Mouse (Mus musculus) adrenal gland, adult 2 months (tissue): Measurements from ENCODE around the gene Cd28. TPM values are rescaled to one million over a fixed set of nuclear protein-coding genes. Genes with fewer than 3 reads are reported as not detected.

Experiments used
- DNase-seq: peaks from one replicate; pipeline ENCODE4 v3.0.0; 2021
- polyA plus RNA-seq: library from polyadenylated mRNA; depleted of rRNA; stranded (reverse); fragments of >200 nt; gene quantifications from 2 replicates; pipeline ENCODE4 v1.2.3, GENCODE M21; 2012
- total RNA-seq, 2 experiments: library from RNA; stranded (reverse); gene quantifications; 2 replicates each; pipeline ENCODE4 v1.2.3; 2021

Cd28 gene
- total and polyA plus RNA-seq, 3 experiments = 0.06 to 0.83 (median 0.29) TPM

DNA sequence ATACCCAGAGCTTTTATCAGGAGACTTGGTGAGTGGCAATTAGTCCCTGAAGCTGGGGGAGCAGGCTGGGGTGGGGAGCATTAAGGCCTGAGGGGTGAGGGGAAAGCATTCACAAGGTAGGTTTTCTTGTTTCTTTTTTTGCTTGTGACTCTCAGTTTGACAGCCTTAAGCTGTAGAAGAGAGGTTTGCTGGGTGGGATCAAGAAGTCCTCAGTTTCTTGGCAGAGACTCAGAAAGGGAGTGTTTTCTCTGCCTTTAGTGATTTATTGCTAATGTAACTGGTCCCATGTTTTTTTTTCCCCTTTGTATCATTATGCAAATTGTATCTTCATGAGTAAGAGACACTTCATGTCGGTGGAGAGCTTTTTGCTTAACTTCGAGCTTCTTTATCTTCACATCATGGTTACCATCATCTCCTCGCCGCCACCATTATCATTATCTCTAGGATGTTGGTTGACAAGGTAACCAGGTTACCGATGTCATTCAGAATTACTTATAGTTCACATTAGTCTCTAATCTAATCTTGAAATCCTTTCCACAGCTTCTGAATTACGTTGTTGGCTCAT lies 33.7 kb downstream of the Cd28 start:
- DNase-seq = no peak

DNA sequence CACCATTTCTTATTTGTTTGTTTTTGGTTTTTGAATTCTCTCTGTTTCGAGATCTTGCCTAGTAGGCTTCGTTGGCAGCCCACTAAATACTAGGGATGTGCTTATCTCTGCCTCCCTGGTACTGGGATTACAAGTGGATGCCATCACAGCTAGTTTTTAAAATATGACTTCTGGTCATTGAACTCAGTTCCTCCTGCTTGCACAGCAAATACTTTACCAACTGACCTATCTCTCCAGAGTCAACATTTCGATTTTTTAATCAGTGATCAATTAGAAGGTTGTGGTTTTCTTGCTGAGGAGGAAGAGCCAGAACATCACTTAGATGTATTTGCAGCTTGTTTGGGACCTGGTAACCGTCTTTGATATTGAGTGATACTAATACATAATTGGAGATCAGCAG lies 34.4 kb downstream of the Cd28 start:
- DNase-seq = no peak

DNA sequence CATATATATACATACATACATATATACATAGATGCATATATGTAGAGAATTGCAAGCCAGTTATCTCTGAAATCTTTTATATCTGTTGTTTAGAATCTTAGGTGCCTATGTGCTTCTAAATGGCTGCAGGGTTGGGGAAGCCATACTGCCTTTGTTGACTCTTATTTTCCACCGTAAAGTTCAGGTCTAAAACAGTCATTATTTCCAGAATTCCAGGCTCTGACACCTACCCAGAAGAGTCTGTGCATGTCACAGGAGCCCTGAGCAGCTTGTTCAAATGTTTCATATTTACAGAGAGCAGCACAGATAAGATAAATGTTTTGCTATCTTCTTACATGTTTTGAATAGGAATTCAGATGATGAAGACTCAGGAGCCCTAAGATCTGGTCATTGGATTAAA lies 36.4 kb downstream of the Cd28 start:
- DNase-seq = no peak

DNA sequence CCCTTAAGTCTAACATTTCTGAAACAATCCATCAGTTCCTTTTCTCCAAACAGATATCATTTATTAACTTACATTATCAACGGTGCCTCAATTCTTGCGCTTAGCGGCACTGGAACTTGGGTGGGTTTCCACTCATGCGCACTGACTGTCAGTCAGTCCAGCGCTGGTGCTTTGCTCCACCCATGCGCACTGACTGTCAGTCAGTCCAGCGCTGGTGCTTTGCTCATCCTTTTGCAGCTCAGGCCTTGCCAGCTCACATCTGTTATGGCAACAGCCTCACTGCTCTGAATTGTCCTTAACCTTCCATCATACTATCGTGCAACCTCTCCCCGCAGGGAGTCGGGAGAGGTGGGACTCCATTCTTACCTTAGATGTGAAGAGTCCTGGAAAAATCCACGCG lies 37.4 kb downstream of the Cd28 start:
- DNase-seq = no peak

DNA sequence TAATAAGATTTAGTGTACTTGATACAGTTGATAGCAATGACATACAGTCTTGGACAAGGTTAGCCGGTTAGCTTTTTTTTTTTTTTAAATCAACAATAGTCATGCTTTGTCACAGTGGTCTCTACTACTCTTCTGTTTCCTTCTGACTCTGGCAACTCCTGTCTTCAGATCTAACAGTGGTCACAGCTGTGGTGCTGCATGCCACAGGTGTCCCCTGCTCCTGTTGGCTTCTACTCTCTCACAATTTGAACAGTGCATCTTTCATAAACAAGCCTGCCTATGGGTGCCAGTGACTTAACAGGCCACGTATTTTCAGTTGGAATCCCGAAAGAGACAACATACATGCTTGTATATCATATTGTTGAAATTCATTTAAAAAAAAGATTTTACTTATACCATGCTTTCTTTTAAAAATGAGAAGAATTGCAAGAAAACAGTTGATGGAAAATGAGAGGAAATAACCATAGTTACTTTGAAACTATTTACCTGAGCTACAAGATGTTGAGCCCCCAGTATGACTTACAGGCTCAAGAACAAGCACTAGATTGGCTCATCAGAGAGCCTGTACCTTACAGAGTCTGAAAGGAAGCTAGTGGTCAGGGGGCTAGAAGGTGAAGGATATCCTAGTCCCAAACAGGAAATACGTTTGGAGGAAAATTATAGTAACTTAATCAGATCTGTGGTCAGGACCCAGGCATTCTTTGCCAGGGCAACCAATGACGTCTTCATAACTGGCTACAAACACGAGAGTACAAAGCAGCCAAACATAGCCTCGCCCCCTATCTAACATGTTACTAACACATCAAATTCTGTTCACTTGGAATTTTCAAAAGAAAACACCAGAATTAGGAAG lies 39.0 kb downstream of the Cd28 start:
- no peak for DNase-seq

DNA sequence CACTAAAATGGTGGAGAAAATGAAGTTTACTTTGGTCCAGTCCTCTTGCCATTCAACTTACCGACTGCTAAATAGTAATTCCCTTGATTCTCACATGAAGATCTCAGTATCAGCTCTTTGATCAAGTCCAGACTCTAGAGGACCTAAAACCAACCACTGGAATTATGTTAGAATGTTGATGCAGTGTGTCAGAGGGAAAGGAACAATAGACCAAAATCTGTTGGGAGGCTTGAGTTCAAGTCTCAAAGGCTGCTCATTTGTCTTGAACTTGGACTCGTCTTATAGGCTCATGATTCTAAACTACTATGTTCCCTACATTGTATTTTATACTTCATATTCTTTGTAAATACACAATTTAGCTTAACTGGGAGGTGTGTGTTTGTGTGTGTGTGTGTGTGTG lies 41.0 kb downstream of the Cd28 start:
- DNase-seq = no peak

DNA sequence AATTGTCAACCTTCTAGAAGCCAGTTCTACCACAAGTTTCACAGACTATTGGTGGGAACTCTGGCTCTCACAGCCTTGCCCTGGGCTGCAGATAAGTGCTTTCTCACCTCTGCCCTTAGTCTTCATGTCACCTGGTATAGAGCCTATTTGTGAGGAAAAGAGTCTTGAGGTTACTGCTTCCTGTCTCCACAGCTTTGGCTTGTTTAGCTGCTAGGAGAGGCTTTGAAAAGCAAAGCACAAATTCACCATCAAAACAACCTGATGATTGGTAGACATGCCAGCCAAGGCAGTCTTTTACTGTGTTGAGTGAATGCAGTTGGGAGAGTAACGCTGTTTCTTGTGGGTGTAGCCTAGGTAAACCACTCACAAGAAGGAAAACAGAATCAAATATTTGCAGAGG lies 41.6 kb downstream of the Cd28 start:
- no peak for DNase-seq

DNA sequence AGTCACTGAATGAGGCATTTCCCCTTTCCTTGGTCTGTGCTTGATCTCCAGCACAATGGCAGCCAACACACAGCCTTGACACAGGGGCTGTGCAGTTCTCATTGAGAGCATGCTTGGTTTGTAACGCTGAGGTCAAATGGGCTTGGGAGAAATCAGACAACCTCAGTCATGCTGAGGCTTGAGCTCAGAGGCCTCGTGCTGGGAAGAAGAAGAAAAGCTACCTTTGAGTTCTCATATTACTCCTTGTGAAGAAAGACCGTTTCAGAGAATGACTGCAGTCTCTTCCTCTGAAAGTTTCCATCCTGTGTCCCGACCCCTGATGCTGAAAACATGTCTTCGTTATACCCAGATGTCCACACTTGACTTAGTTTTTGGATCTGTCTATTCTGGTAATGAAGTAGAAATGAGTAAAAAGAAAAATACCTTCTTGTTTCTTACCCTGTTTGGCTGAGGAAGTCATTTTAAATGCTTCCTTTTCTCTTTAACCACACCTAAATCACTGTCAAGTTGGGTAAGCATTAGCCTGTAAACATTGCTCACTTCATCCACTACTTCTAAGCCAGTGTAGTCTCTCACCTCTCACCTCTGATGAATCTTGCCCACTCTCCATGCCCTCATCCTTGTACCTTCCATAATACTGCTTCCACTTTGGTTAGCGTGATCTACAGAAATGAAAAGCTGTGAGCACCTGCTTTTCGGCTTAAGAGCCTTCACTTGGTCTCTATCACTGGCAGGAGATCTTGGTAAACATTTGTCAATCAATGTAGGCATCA lies 43.1 kb downstream of the Cd28 start:
- DNase-seq = no peak

DNA sequence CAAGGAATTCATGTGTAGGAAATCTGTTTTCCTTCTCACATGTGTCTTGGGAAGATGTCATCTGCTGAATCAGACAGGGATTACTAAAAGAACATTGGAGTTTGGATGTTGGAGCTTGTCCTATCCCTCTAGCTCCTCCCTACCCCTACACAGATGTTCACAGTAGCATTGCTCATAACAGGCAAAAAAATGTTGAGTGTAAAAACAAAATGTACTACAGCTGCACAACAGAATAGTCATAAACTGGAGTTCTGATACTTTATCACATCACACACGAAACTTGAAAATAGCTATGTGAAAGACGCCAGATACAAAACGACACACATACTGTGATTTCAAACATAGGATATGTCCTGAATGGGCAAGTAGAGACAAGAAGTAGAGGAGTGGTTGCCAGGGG lies 43.9 kb downstream of the Cd28 start:
- no peak for DNase-seq

DNA sequence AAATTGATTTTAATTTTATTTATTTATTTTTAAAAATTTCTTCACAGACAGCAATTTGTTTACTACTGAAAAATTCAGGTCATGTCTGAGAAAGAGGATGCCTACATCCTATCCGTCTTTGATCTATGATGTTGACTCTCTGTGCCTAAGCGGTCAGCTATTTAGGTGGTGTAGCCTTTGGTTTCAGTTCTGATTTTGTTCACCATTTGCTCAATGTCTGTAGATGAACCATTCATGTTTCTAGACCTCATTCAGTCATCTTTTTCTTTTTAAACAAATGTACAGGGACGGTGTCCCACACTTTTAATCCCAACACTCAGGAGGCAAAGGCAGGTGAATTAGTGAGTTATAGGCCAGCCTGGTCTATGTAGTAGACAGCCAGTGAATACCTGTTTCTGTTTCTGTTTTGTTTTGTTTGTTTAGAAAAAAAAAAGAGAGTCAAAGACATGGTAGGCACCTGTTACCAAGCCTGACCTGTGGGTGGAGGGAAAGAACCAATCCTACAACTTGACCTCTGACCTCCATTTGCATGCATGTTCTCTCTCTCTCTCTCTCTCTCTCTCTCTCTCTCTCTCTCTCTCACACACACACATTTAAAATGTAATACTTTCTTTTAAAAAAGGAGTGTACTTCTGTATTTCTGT lies 45.0 kb downstream of the Cd28 start:
- DNase-seq = no peak

DNA sequence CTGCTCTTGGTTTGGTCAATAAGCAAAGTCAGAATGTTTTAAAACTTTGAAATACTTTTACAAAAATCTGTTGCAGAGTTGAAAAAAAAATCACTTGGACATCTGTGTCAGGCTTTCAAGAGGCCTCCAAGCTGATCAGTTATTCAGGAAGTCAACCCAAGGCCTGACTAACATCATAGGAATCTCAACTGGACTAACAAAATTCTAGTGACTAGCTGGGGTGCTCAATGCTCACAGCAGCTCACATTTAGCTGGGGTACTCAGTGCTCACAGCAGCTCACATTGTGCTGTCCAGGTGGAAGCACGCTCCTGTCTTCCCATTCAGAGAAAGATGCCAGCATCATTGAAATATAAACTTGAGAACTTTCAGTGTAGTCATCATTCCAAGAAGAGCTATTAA lies 45.9 kb downstream of the Cd28 start:
- DNase-seq = no peak

DNA sequence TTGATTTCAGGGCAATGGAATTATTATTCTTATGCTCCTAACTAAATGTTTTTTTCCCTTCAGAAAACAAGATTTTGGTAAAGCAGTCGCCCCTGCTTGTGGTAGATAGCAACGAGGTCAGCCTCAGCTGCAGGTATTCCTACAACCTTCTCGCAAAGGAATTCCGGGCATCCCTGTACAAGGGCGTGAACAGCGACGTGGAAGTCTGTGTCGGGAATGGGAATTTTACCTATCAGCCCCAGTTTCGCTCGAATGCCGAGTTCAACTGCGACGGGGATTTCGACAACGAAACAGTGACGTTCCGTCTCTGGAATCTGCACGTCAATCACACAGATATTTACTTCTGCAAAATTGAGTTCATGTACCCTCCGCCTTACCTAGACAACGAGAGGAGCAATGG lies 46.3 kb downstream of the Cd28 start:
- no peak for DNase-seq

DNA sequence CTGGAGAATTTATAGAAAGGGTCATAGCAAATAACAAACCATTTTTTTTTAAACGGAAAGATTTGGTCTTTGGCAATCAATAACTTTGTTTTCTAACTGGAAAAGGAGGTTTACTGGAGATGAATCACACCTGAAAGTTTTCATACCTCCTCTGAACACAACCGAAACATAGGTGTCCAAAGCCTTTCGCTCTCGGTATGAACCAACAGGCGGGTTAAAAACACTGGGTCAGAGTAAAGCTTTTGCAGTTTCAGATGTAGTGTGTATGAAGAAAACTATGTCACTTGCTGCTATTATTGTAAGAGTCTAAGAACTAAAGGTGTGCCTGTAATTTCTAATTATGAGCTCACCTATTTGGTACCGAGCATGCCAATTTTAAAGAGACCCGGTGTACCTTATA lies 55.2 kb downstream of the Cd28 start:
- no peak for DNase-seq

DNA sequence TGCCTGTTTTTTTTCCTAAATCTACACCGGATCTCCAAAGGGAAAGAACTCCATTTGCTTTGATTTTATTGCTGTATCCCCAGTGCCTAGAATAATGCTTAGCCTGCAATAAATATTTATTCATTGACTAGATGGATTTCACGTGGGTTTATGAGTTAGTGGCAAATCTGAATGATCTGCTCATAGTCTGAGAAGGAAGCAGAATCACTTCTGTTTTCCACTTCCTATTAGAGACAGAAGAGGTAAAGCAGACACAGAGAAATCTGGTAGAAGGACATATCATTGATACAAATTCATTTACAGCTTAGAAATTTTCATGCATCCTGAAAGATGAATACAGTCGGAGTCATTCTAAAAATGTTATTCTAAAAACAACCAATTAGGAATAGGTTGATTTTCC lies 56.6 kb downstream of the Cd28 start:
- DNase-seq = no peak

DNA sequence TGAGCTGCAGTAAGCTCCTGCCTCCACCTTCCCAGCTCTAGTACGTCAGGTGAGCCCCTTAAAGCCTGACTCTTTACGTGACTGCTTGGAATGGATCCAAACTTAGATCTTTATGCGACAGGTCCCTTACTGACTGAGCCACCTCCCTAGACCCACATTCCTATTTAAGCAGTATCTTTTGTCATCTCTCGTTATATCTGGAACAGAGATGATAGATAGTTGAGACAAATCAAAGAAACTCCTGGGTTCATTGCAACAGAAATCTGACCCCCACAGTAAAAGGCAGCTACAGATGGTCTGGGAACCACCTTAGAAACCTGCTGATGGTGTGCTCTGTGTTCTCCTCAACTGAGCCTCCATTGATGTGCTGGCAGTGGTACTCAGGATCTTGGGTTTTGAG lies 59.6 kb downstream of the Cd28 start:
- DNase-seq = no peak

DNA sequence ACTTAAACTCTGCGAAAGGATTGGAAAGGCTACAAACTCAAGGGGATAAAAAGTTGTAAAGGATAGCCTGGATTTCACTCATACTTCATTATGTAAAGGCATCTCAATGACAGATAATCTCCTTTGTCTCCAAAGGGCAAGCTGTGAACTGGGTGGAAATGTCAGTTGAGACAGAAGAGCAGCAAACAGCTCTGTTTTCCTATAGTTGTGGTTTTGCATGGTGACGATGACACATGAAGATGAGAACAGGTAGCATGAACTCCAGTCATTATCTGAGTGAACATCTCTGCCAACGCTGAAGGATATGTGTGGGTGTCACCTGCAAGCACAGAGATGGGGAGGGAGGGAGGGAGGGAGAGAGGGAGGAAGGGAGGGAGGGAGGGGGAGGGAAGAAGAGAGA lies 60.3 kb downstream of the Cd28 start:
- DNase-seq = no peak

DNA sequence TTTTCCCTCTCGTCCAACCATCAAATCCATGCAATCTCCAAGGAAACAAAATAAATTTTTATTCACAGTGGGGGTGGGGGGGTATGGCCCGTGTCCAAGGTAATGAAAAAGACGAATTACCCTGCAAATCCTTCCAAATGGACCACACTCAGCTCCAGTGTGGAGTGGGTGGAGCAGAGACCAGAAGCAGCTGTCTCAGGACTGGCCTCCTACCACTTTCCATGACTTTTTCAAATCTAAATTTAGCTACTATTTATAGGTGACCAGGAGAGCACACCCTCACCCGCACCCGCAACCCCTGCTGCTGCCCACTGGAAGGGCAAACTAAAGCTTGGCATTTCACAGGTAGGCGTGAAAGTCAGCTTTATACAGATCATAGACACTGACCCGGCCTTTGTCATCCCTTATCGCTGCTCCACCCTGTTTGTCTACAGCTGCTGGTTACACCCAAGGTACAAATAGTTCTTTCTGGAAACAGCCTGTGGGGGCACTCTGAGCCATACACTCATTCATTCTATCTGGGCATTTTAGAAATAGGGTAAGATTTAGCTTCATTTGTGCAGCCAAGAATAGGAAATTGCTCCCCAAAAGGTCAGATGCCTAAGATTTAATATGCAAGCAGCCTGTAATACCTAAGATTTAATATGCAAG lies 62.0 kb downstream of the Cd28 start:
- no peak for DNase-seq

DNA sequence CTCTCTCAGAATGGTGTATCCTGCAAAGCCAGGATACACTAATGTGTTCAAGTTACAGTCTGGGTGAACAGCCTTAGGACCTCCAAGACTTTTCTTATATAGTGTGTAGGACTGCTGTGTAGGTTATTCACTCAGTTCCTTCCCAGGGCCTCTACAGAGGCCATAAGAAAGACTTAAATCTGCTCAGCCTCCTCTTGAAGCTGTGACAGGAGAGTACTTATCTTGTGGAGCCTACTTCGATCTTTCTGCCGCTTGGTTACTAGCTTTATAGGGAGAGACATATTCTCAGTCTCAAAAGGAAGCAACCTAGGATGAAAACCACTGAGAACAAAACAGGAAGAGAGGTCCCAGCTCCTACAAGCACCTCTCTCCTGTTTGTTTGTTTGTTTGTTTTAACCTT lies 62.6 kb downstream of the Cd28 start:
- DNase-seq = no peak

DNA sequence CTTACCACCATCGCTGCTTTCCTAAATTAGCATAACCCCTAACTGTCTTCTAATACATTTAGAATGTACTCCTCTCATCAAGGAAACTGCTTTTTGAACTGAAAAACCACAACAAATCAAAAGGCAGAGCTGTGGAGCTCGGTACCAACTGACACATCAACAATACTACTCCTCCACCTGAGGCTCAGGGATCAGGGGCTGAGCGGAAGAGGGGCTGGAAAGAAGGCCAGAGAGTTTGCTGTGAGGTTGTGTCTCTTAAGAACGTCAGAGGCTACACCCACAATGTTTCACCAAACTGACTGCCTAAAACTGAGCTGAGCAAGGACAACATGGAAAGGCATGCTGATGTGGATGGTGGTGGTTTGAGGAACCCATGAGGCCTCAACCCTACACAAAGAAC lies 65.1 kb downstream of the Cd28 start:
- DNase-seq = no peak

DNA sequence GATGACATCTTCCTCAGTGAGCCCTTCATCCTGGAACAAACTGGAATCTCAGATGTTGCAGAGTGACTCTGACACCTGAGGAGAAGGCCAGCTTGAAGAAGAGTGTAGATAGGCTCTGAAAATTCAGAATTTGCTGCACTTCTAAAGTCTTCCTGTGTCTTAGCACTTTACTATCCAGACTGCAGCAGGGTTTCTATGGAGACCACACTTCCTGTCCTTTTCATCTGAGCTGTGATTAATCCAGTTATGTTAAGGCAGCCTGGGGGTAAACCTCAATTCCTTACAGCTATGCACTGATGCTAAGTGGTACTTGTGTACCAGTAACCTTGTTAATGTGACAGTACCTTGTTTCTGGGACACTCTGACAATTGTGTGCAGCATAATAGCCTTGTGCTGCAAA lies 77.1 kb downstream of the Cd28 start:
- DNase-seq = no peak

DNA sequence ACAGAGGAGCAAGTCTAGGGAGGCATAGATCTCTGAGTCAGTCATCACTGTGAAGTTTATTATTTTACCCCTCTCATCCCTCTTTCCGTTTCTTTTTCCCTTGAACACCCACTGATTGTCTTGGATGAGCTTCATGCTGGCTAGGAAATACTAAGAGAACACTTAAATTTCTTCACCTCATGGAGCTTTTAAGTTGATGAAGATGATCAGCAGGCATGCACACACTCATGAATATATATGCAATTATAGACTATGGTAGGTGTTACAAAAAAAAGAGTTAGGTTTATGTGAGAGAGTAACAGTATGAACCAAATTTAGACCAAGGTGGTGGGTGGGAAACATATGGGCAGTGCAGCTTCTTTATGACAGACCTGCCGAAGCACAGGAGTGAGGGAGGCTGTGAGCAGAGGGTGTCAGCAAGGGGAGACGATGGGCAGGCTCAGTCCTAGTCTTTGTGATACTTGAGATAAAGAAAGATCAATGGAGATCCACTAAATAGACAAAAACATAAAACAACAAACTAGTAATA lies 79.1 kb downstream of the Cd28 start:
- DNase-seq = no peak

DNA sequence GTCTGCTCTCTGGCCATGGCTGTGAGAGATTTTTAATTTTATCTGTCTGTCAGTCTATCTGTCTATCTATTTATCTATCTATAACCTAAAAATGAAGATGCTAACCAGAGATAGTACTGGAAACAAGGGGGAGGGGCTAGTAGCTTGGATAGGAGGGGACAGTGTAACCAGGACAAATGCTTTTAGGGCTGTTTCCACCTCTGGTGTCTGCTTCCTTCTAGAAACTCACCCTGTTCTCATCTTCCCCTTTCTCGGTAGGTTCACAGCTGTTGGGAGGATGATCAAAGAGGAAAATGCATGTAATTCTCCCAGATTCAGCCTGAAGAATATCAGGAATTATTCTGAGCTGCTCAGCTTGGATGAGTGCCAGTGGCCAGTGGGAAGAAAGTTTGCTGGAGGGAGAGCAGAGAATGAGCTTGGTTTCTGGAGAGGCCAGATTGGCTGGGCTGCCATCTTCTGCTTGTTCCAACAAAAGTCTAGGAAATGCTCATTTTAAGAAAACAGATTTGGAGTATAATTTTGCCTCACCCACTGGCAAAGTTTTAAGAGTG lies 83.3 kb downstream of the Cd28 start:
- DNase-seq = no peak
